Mouse (Mus musculus): ENCODE measurements at regions not wholly inside any gene's neighbourhood (a gene's known extent, or its start where the extent isn't known, plus 50 kb on each side); places are given as distances from the start of the nearest gene placed in this dataset.

DNA sequence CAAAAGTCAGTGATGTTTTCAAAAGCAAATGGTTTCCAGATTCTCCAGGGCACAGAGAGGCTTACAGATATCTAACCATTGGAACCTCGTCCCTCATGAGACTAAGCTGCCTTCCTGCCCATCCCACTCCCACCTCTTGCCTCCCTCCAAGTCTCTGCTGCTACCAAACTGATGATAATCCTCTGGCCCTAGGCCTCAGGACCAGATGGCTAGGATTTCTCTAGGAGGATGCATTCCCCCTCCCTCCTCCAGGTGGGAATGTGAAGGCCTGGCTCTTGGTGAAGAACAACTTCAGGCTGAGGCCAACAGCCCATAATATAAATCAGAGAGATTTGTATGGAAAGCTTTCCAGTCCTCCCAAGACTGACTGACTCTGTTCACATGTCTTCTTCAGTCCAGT lies 198.9 kb upstream of the Cdh5 start:
- no peak for TF ChIP-seq CTCF (IDR thresholded peaks at IDR 0.05; ENCODE audit: low read depth, low read length)
- TF ChIP-seq POLR2A (IDR thresholded peaks at IDR 0.05; ENCODE audit: insufficient read depth, low read length), result no peak
- no peak for TF ChIP-seq EP300 (IDR thresholded peaks at IDR 0.05; ENCODE audit: insufficient read depth, low read depth, low read length)
